Mouse (Mus musculus) testis, adult 2 months (tissue): ENCODE results near the gene Tac2.

Source experiments
- CTCF ChIP-seq: fragments of 200-500 bp; IDR thresholded peaks from 2 replicates; pipeline ENCODE4 v1.5.1; 2012; ENCODE audit warnings: low read depth, mild to moderate bottlenecking, inconsistent platforms, low read length, moderate library complexity; ENCODE audit not compliant: control insufficient read depth, insufficient read depth, insufficient replicate concordance
- POLR2A ChIP-seq: fragments of 200-500 bp; IDR thresholded peaks from 2 replicates; pipeline ENCODE4 v1.6.1; 2012; ENCODE audit warnings: low read depth, mild to moderate bottlenecking, inconsistent platforms, low read length, moderate library complexity; ENCODE audit not compliant: control insufficient read depth

DNA sequence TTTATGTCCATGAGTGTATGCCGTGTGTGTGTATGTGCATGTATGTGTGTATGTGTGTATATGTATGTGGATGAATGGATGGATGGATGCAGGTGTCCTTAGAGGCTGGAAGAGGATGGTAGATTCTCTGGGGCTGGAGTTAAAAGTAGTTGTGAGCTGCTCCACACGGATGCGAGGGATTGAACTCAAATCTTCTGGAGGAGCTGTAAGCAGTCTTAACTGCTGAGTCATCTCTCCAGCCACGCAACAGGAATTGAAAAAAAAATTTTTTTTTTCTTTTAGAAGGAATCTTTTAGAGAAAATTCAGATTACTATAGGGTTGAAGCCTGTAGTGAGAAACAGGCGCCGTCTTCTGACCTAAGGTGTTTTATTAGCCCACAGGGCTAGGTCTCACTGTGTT lies 41.4 kb upstream of the Tac2 start:
- TF ChIP-seq CTCF (no peak), POLR2A (no peak)
